Mouse (Mus musculus) liver, postnatal 0 days (tissue): ENCODE results near the gene Wfikkn2. TPM values are rescaled to one million over a fixed set of nuclear protein-coding genes. Genes with fewer than 3 reads are reported as not detected.
A peak's percentile ranks its signal among the peaks of the same experiment; 100 is the strongest.

Experiments
- ATAC-seq: fragments of 200-750 bp; cut with Nextera tagmentation; 2 replicates; pipeline ENCODE4 v1.8.0; 2017; ENCODE audit warnings: mild to moderate bottlenecking, moderate library complexity
- DNase-seq: peaks from one replicate; pipeline ENCODE4 v3.0.0-alpha.2; 2016
- H3K27ac ChIP-seq: fragments of 300-500 bp; sonication (generic); 2 replicates; pipeline ENCODE4 v1.5.1; 2014; ENCODE audit warnings: antibody characterized with exemption, moderate library complexity, mild to moderate bottlenecking, low read depth
- H3K27me3 ChIP-seq: fragments of 300-500 bp; sonication (generic); 2 replicates; pipeline ENCODE4 v1.6.1; 2014; ENCODE audit warnings: low read length, control low read depth, mixed read lengths; ENCODE audit not compliant: insufficient read depth
- H3K36me3 ChIP-seq: fragments of 300-500 bp; sonication (generic); replicated peaks from 2 replicates; pipeline ENCODE4 v1.6.1; 2014; ENCODE audit warnings: mild to moderate bottlenecking, control low read depth, low read length, moderate library complexity, mixed read lengths; ENCODE audit not compliant: insufficient read depth
- H3K4me1 ChIP-seq: fragments of 300-500 bp; sonication (generic); 2 replicates; pipeline ENCODE4 v1.6.1; 2014; ENCODE audit warnings: antibody characterized with exemption, mild to moderate bottlenecking, control low read depth; ENCODE audit not compliant: insufficient read depth
- H3K4me2 ChIP-seq: fragments of 300-500 bp; sonication (generic); 2 replicates; pipeline ENCODE4 v1.6.1; 2014; ENCODE audit warnings: low read depth, mild to moderate bottlenecking, low read length, moderate library complexity, mixed read lengths
- H3K4me3 ChIP-seq: fragments of 300-500 bp; sonication (generic); 2 replicates; pipeline ENCODE4 v1.5.1; 2014; ENCODE audit warnings: low read depth, low read length
- H3K9ac ChIP-seq: fragments of 300-500 bp; sonication (generic); replicated peaks from 2 replicates; pipeline ENCODE4 v1.6.1; 2014; ENCODE audit warnings: mild to moderate bottlenecking, moderate library complexity
- H3K9me3 ChIP-seq: fragments of 300-500 bp; sonication (generic); 2 replicates; pipeline ENCODE4 v1.6.1; 2016; ENCODE audit warnings: mild to moderate bottlenecking, control low read depth, low read length, mixed read lengths
- CTCF ChIP-seq: sonication (generic); IDR thresholded peaks from 2 replicates; pipeline ENCODE4 v1.5.1; 2016; ENCODE audit warnings: antibody characterized with exemption, low read depth
- EP300 ChIP-seq: IDR thresholded peaks from 2 replicates; pipeline ENCODE4 v1.6.1; 2016; ENCODE audit warnings: antibody characterized with exemption, low read depth, mild to moderate bottlenecking
- WGBS: fragments of 180-500 bp; shearing (Covaris S2); extraction: QIAGEN DNeasy Blood & Tissue Kit; methylation state at CpG from one replicate; pipeline ENCODE4 v1.1.7; 2014; ENCODE audit not compliant: insufficient replicate concordance; 5-methylcytosine and 5-hydroxymethylcytosine counted together
- polyA plus RNA-seq: library from polyadenylated mRNA; unstranded; fragments of >200 nt; fragmentation: Nextera tagmentation; extraction: Ambion mirVana; gene quantifications from 2 replicates; pipeline ENCODE4 v1.2.1, GENCODE M21; 2015

Wfikkn2 gene
- 0.39 and 0.54 TPM in 2 replicates for polyA plus RNA-seq

GRCm38 (mm10) chr11:94245955-94246788 lies at the start of gene Wfikkn2:
TSS of gene Wfikkn2 (minus strand) at chr11:94246005.
- H3K27ac ChIP-seq, result no peak within 1 kb of the TSS
- no peak within 1 kb of the TSS for H3K9ac ChIP-seq
- H3K4me2 ChIP-seq, result no peak within 1 kb of the TSS
- ATAC-seq, result no peak
- no peaks in the 10 kb centered on the region for H3K36me3 ChIP-seq
- no peak for TF ChIP-seq EP300
- TF ChIP-seq CTCF, result no peak
- no peak for DNase-seq
- WGBS, result 69% methylated on average over 17 of the region's 17 CpGs
- H3K4me3 ChIP-seq, result no peak within 1 kb of the TSS
- 0 out of 2 replicates have a peak, but pooled peaks cover 4% of the 10 kb centered on the region for H3K27me3 ChIP-seq
- H3K4me1 ChIP-seq, result peaks cover 15% of the 10 kb centered on the region
- H3K9me3 ChIP-seq, result no peaks in the 10 kb centered on the region

GRCm38 (mm10) chr11:94294996-94295845 lies 49.4 kb upstream of the Wfikkn2 start:
- Histone ChIP-seq H3K27ac (no peak overlapping the region), H3K4me3 (no peak overlapping the region), H3K9me3 (no peaks in the 10 kb centered on the region), H3K4me2 (no peak overlapping the region), H3K4me1 (no peaks in the 10 kb centered on the region), H3K9ac (no peak overlapping the region), H3K36me3 (peaks cover 93% of the 10 kb centered on the region), H3K27me3 (no peaks in the 10 kb centered on the region)
- ATAC-seq (no peak), DNase-seq (no peak)
- WGBS, result 92% methylated on average over 9 of the region's 9 CpGs
- TF ChIP-seq CTCF (no peak), EP300 (no peak)

- Histone ChIP-seq H3K9ac (no peak overlapping the region), H3K27me3 (no peaks in the 10 kb centered on the region), H3K4me2 (peak overlapping the region; percentile 56), H3K36me3 (peaks cover 77% of the 10 kb centered on the region), H3K27ac (peak overlapping the region; percentile 75), H3K4me1 (no peaks in the 10 kb centered on the region), H3K9me3 (no peaks in the 10 kb centered on the region), H3K4me3 (no peak overlapping the region)
- 63% methylated on average over 10 of the region's 10 CpGs for WGBS
- DNase-seq (peak; percentile 51), ATAC-seq (peak; percentile 95)
- TF ChIP-seq CTCF (no peak), EP300 (peak; percentile 83)
Measured at GRCm38 (mm10) chr11:94290062-94290740, 44.4 kb upstream of the Wfikkn2 start.

GRCm38 (mm10) chr11:94287105-94287504 lies 41.3 kb upstream of the Wfikkn2 start:
- H3K36me3 ChIP-seq, result peaks cover 57% of the 10 kb centered on the region
- peaks cover 3% of the 10 kb centered on the region; the same call in 1 of the 2 replicates for H3K4me1 ChIP-seq
- ATAC-seq, result no peak
- H3K4me3 ChIP-seq, result no peak overlapping the region
- no peaks in the 10 kb centered on the region for H3K9me3 ChIP-seq
- no peak for TF ChIP-seq CTCF
- no peak for TF ChIP-seq EP300
- WGBS, result 94% methylated on average over 5 of the region's 5 CpGs
- no peak overlapping the region for H3K4me2 ChIP-seq
- H3K9ac ChIP-seq, result no peak overlapping the region
- no peak for DNase-seq
- no peaks in the 10 kb centered on the region for H3K27me3 ChIP-seq
- H3K27ac ChIP-seq, result no peak overlapping the region

- no peaks in the 10 kb centered on the region for H3K9me3 ChIP-seq
- no peak overlapping the region for H3K9ac ChIP-seq
- 85% methylated on average over 11 of the region's 11 CpGs for WGBS
- H3K4me3 ChIP-seq, result no peak overlapping the region
- H3K27ac ChIP-seq, result no peak overlapping the region
- no peak for DNase-seq
- TF ChIP-seq EP300 (no peak), CTCF (no peak)
- peaks cover 10% of the 10 kb centered on the region; the same call in 1 of the 2 replicates for H3K4me1 ChIP-seq
- H3K27me3 ChIP-seq, result no peaks in the 10 kb centered on the region
- H3K36me3 ChIP-seq, result peaks cover 48% of the 10 kb centered on the region
- H3K4me2 ChIP-seq, result no peak overlapping the region
- no peak for ATAC-seq
Measured at GRCm38 (mm10) chr11:94285886-94286574, 40.2 kb upstream of the Wfikkn2 start.
